ENCODE assay signal across 8 mouse cellular contexts in the genomic region with DNA sequence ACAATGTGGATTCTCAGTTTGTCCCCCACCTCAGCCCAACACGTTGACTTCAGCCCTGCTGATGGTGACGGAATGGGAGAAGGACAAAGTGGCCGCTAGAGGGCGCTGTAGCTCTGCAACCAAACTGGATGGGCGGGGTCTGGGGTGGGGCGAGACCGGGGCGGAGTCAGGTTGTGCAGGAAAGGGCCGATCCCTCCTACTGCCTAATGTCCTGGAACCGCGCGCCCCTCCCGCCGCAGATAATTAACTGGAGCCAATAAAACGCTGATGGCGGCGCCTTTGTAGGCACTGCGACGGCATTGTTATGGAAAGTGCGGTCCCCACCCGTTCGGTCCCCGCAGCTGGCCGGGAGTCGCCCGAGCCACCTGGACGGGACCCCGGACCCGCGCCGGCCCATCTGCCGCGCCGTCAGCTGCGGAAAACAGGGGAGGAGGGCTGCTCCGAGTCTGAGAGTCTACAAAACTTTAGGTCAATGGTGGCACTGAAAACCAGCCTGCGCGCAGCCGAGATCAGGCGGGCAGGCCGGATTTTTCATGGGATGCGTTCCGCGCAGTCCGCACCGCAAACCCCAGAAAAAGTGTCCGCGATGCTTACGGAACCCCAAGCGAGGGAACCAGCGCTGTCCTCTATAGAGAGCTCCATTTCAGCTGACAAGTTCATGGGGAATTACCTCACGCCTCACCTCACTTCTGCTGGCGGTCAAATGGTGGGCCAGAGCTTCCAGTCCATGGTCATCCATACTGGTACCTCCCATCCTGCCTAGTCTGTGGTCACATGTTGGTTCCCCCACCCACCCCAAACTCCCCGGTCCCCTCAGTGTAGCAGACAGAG. TPM values are rescaled to one million over a fixed set of nuclear protein-coding genes. Genes with fewer than 3 reads are reported as not detected.
DNase-seq lines count a peak whose midpoint lies in the region; ATAC-seq lines count a peak whose summit lies in the region.

No protein-coding gene starts in this region.

- H3K36me3 ChIP-seq in hindbrain, embryonic 16.5 days (ENCODE audit: control insufficient read depth, insufficient read depth, low read length) = no peaks in the 10 kb centered on the region

- peaks cover 3% of the 10 kb centered on the region; the same call in 1 of the 2 replicates for H3K4me1 ChIP-seq in hindbrain, embryonic 16.5 days (ENCODE audit: control insufficient read depth, insufficient read depth, low read depth, low read length)

- H3K9me3 ChIP-seq in hindbrain, embryonic 16.5 days (ENCODE audit: control insufficient read depth, low read length) = no peaks in the 10 kb centered on the region

- H3K4me2 ChIP-seq in hindbrain, embryonic 16.5 days (ENCODE audit: low read length) = peak overlapping the region; percentile 89

- peak overlapping the region; percentile 70 for H3K9ac ChIP-seq in hindbrain, embryonic 16.5 days (ENCODE audit: low read depth, low read length)

- peaks cover 2% of the 10 kb centered on the region; the same call in 1 of the 2 replicates for H3K27me3 ChIP-seq in hindbrain, embryonic 16.5 days (replicated peaks; ENCODE audit: control insufficient read depth, insufficient read depth, low read length)

- ATAC-seq in hindbrain, embryonic 16.5 days = peak; percentile 93

- peak overlapping the region; percentile 65 for H3K4me3 ChIP-seq in hindbrain, embryonic 16.5 days (ENCODE audit: low read length)

- under 1% methylated on average over 53 of the region's 54 CpGs for WGBS in hindbrain, embryonic 16.5 days

- H3K27ac ChIP-seq in hindbrain, embryonic 16.5 days (ENCODE audit: low read depth, low read length) = no peak overlapping the region

- peak; percentile 97 for DNase-seq in ZHBTc4 (ENCODE audit: low read depth, low spot score)
- DNase-seq in cerebellum, postnatal 4 days (ENCODE audit: low spot score in 2 of 2) = peak; percentile 84 to 95
- DNase-seq in gastrocnemius, adult 18-20 months (ENCODE audit: low spot score) = peak; percentile 81
- DNase-seq in left cerebral cortex, adult 11 months (ENCODE audit: low spot score) = peak; percentile 73
- DNase-seq in lung, postnatal 36 days = peak; percentile 89
- peak; percentile 95 for DNase-seq in retina, postnatal 1 day
- peak; percentile 95 for DNase-seq in thymus, postnatal 4 days

RNA-seq across cellular contexts. Expression of gene Slc52a3, which starts 33.2 kb away (rescaled TPM):
- total RNA-seq in gastrocnemius, adult 18-20 months (2021) = 1 to 10 TPM in 1 of 2 experiments, under 1 TPM in 1; 0.94 to 1.3 TPM
- polyA plus RNA-seq in hindbrain, embryonic 16.5 days (2015; fragmentation: Nextera tagmentation; extraction: Ambion mirVana) = 1.8 and 2.3 TPM in 2 replicates

RNA-seq across cellular contexts. Expression of gene Fam110a, which starts 49.4 kb away (rescaled TPM):
- total RNA-seq in gastrocnemius, adult 18-20 months (2021) = 1 to 10 TPM; 1.8 to 2.1 TPM
- 43.4 and 45.9 TPM in 2 replicates for polyA plus RNA-seq in hindbrain, embryonic 16.5 days (2015; fragmentation: Nextera tagmentation; extraction: Ambion mirVana)

RNA-seq across cellular contexts. Expression of gene Scrt2, which starts 51.9 kb away (rescaled TPM):
- not detected for total RNA-seq in gastrocnemius, adult 18-20 months (2021)
- 7.6 and 8.0 TPM in 2 replicates for polyA plus RNA-seq in hindbrain, embryonic 16.5 days (2015; fragmentation: Nextera tagmentation; extraction: Ambion mirVana)
